In the genomic region with DNA sequence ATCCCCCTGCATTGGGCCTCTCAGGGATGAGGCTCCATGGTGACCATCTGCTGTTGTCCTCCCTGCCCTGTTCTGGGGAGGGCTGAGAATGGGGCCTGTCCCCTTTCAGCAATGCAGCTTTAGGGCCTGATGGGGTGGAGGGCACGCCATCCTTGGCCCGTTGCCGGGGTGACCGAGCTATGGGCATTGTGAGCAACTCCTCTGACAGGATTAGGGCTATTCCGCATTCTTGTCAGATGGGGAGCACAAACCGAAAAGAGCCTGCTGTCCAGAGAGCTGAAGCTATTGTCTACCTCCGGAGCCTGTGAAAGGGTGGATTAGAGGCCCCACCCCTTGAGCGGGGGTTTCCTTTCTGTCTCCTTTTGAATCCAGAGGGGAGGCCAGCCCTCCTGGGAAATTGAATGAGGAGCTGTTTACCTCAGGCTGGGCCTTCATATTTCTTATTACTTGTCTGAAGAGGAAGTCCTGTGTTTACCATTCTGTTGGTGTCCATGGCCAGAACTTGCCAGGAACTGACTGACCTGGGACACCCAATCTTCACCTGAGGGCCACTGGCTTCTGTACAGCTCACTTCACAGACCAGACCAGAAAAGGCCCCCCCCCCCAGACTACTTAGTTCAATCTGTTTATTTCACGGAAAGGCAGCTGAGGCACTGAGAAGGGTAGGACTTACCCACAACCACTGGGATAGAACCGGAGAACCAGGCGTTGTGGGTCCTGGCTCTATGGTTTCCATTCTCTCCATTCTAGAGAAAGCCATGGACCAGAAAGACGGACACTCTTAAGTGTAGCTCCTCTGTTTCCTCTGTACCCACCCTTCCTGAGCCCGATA, we compare ENCODE assay signal across 9 mouse cellular contexts. TPM values are rescaled to one million over a fixed set of nuclear protein-coding genes. Genes with fewer than 3 reads are reported as not detected.
DNase-seq lines count a peak whose midpoint lies in the region; ATAC-seq and TF ChIP-seq lines count a peak whose summit lies in the region.
"Had no signal": no experiment of that assay in that cellular context is flagged by ENCODE, and none has a peak within 500 bp of the region (broad histone marks: within the 10 kb centered on the region; RNA-seq: fewer than 3 reads in every experiment).

No protein-coding gene starts in this region.

- H3K4me3 ChIP-seq in heart, adult 2 months = no peak overlapping the region
- no peak overlapping the region for H3K4me3 ChIP-seq in heart, embryonic 12.5 days
- H3K4me3 ChIP-seq in embryonic facial prominence, embryonic 15.5 days (replicated peaks) = no peak overlapping the region
- no peak overlapping the region for H3K4me3 ChIP-seq in midbrain, embryonic 14.5 days (replicated peaks; ENCODE audit: low read depth, low read length)

- TF ChIP-seq CTCF in heart, adult 2 months (IDR thresholded peaks at IDR 0.05) = 0 out of 2 replicates have a peak, but pooled peaks have one; percentile 16

- no peak overlapping the region; the same call in 1 of the 2 replicates for H3K9ac ChIP-seq in heart, adult 2 months (ENCODE audit: low read depth, low read length)
- H3K9ac ChIP-seq in heart, embryonic 12.5 days = no peak overlapping the region
- H3K9ac ChIP-seq in embryonic facial prominence, embryonic 15.5 days = no peak overlapping the region
- H3K9ac ChIP-seq in midbrain, embryonic 14.5 days (replicated peaks; ENCODE audit: low read length) = peak overlapping the region; percentile 41; the same call in 1 of the 2 replicates

- no peak for TF ChIP-seq POLR2A in heart, adult 2 months (IDR thresholded peaks at IDR 0.05; ENCODE audit: insufficient read depth, low read depth, low read length)

- H3K4me2 ChIP-seq in heart, embryonic 12.5 days = no peak overlapping the region
- no peak overlapping the region for H3K4me2 ChIP-seq in embryonic facial prominence, embryonic 15.5 days (replicated peaks)
- peak overlapping the region; percentile 40 for H3K4me2 ChIP-seq in midbrain, embryonic 14.5 days (ENCODE audit: low read length)

- intact Hi-C loops in heart, adult 2 months (cut with DNase I) = loop anchor here (10.0 kb wide), 1 partner anchor 318 kb away; the partner anchor contains the start of gene Elk4

- H3K79me2 ChIP-seq in heart, adult 2 months (replicated peaks; ENCODE audit: control insufficient read depth, insufficient read depth, low read length) = no peaks in the 10 kb centered on the region; the same call in 1 of the 2 replicates

- H3K27me3 ChIP-seq in heart, adult 2 months (ENCODE audit: control insufficient read depth, insufficient read depth, low read length) = no peaks in the 10 kb centered on the region
- no peaks in the 10 kb centered on the region for H3K27me3 ChIP-seq in heart, embryonic 12.5 days (replicated peaks)
- H3K27me3 ChIP-seq in embryonic facial prominence, embryonic 15.5 days = no peaks in the 10 kb centered on the region
- no peaks in the 10 kb centered on the region for H3K27me3 ChIP-seq in midbrain, embryonic 14.5 days (ENCODE audit: control insufficient read depth, insufficient read depth, low read length)

- ATAC-seq in heart, embryonic 12.5 days (ENCODE audit: insufficient number of reproducible peaks, low FRiP score) = no peak
- ATAC-seq in embryonic facial prominence, embryonic 15.5 days (ENCODE audit: insufficient number of reproducible peaks, low FRiP score, low TSS enrichment, low read depth) = peak; percentile 52; the same call in 1 of the 2 replicates
- peak; percentile 88 for ATAC-seq in midbrain, embryonic 14.5 days (ENCODE audit: low FRiP score, low TSS enrichment)

- H3K9me3 ChIP-seq in heart, embryonic 12.5 days (replicated peaks) = no peaks in the 10 kb centered on the region
- H3K9me3 ChIP-seq in embryonic facial prominence, embryonic 15.5 days (replicated peaks) = no peaks in the 10 kb centered on the region
- H3K9me3 ChIP-seq in midbrain, embryonic 14.5 days (ENCODE audit: control insufficient read depth, low read length) = no peaks in the 10 kb centered on the region
- H3K9me3 ChIP-seq: G1E had no signal

- peak in 1 of 2 experiments; percentile 54 for DNase-seq in heart, adult 2 months
- peak; percentile 73 for DNase-seq in kidney, adult 9 months
- peak; percentile 91 for DNase-seq in midbrain, embryonic 14.5 days
- DNase-seq in spleen, postnatal 14 days (ENCODE audit: low spot score in 2 of 2) = no peak
- no peak for DNase-seq in ovary, postnatal 14 days (ENCODE audit: low spot score)
- DNase-seq in right cerebral cortex, adult 18-20 months = no peak

- H3K4me1 ChIP-seq in heart, adult 2 months (ENCODE audit: control insufficient read depth, insufficient read depth, low read length) = peaks cover 9% of the 10 kb centered on the region
- H3K4me1 ChIP-seq in heart, embryonic 12.5 days (replicated peaks) = peaks cover 47% of the 10 kb centered on the region
- peaks cover 29% of the 10 kb centered on the region for H3K4me1 ChIP-seq in embryonic facial prominence, embryonic 15.5 days
- H3K4me1 ChIP-seq in midbrain, embryonic 14.5 days (ENCODE audit: control insufficient read depth, insufficient read depth, low read length) = peaks cover 94% of the 10 kb centered on the region

- 46% methylated on average over 13 of the region's 13 CpGs for WGBS in heart, adult 2 months
- 40% methylated on average over 13 of the region's 13 CpGs for WGBS in heart, embryonic 12.5 days
- 29% methylated on average over 13 of the region's 13 CpGs for WGBS in embryonic facial prominence, embryonic 15.5 days
- WGBS in midbrain, embryonic 14.5 days = 4% methylated on average over 13 of the region's 13 CpGs

- H3K27ac ChIP-seq in heart, adult 2 months = peak overlapping the region; percentile 52
- H3K27ac ChIP-seq in heart, embryonic 12.5 days (ENCODE audit: poor library complexity, severe bottlenecking) = no peak overlapping the region
- H3K27ac ChIP-seq in embryonic facial prominence, embryonic 15.5 days (replicated peaks) = 0 out of 2 replicates have a peak overlapping the region, but pooled peaks have one; percentile 5
- H3K27ac ChIP-seq in midbrain, embryonic 14.5 days (replicated peaks; ENCODE audit: low read depth, low read length) = peak overlapping the region; percentile 95

- no peak for TF ChIP-seq EP300 in heart, adult 2 months (IDR thresholded peaks at IDR 0.05; ENCODE audit: insufficient read depth, low read depth, low read length)

- no peaks in the 10 kb centered on the region for H3K36me3 ChIP-seq in heart, adult 2 months (ENCODE audit: control insufficient read depth, insufficient read depth, low read length)
- H3K36me3 ChIP-seq in heart, embryonic 12.5 days = no peaks in the 10 kb centered on the region
- H3K36me3 ChIP-seq in embryonic facial prominence, embryonic 15.5 days = no peaks in the 10 kb centered on the region
- H3K36me3 ChIP-seq in midbrain, embryonic 14.5 days (ENCODE audit: control insufficient read depth, insufficient read depth, low read length) = peaks cover 29% of the 10 kb centered on the region
- H3K36me3 ChIP-seq: G1E had no signal

RNA-seq across cellular contexts. Expression of gene Nuak2, which starts 7.0 kb away (rescaled TPM):
- 1 to 10 TPM; 4.1 to 4.3 TPM for total RNA-seq in heart, adult 2 months (2021)
- 2.8 and 4.0 TPM in 2 replicates for polyA plus RNA-seq in heart, adult 2 months (2012; rRNA removed)
- 2.6 and 3.1 TPM in 2 replicates for polyA plus RNA-seq in heart, embryonic 12.5 days (2016; fragmentation: Nextera tagmentation; extraction: Ambion mirVana)
- polyA plus RNA-seq in embryonic facial prominence, embryonic 15.5 days (2015; fragmentation: Nextera tagmentation; extraction: Ambion mirVana) = 8.5 and 9.1 TPM in 2 replicates
- 22.3 and 38.0 TPM in 2 replicates for polyA plus RNA-seq in midbrain, embryonic 14.5 days (2014; fragmentation: Nextera tagmentation; extraction: Ambion mirVana)
- polyA plus RNA-seq: G1E had no signal

RNA-seq across cellular contexts. Expression of gene Klhdc8a, which starts 24.5 kb away (rescaled TPM):
- 10 to 100 TPM; 15.4 to 21.0 TPM for total RNA-seq in heart, adult 2 months (2021)
- polyA plus RNA-seq in heart, adult 2 months (2012; rRNA removed) = 15.9 and 18.7 TPM in 2 replicates
- 0.55 and 0.81 TPM in 2 replicates for polyA plus RNA-seq in heart, embryonic 12.5 days (2016; fragmentation: Nextera tagmentation; extraction: Ambion mirVana)
- polyA plus RNA-seq in embryonic facial prominence, embryonic 15.5 days (2015; fragmentation: Nextera tagmentation; extraction: Ambion mirVana) = 0.29 and 0.87 TPM in 2 replicates
- polyA plus RNA-seq in midbrain, embryonic 14.5 days (2014; fragmentation: Nextera tagmentation; extraction: Ambion mirVana) = 10.1 and 11.1 TPM in 2 replicates
- polyA plus RNA-seq: G1E had no signal

Comparison
In these comparisons a context has a peak if more than half of its experiments do, and no peak if none do; other contexts are left out.
1. DNase-seq: peak in kidney, adult 9 months (single experiment) and midbrain, embryonic 14.5 days (single experiment); none in spleen, postnatal 14 days (0 of 2), ovary, postnatal 14 days (single experiment) and right cerebral cortex, adult 18-20 months (single experiment).